Mouse (Mus musculus): ENCODE measurements around the gene Enah. TPM values are rescaled to one million over a fixed set of nuclear protein-coding genes. Genes with fewer than 3 reads are reported as not detected.

Enah gene
- polyA plus RNA-seq, 1 experiment from 2014 or later, result 42.4 TPM

GRCm38 (mm10) chr1:181889670-181890069, 130.1 kb downstream of the Enah start:
- no peak overlapping the region for H3K4me3 ChIP-seq (ENCODE audit: low read depth, low read length)
- WGBS, result 94% methylated on average over 7 of the region's 7 CpGs
- no peaks in the 10 kb centered on the region for H3K9me3 ChIP-seq (ENCODE audit: control insufficient read depth, low read length)
- H3K4me1 ChIP-seq (replicated peaks; ENCODE audit: control insufficient read depth, insufficient read depth, low read length), result peaks cover 2% of the 10 kb centered on the region; the same call in 1 of the 2 replicates
- no peak overlapping the region for H3K9ac ChIP-seq (ENCODE audit: low read length)
- H3K27ac ChIP-seq (ENCODE audit: low read depth, low read length), result no peak overlapping the region
- no peaks in the 10 kb centered on the region for H3K36me3 ChIP-seq (ENCODE audit: control insufficient read depth, insufficient read depth, low read length)
- ATAC-seq (replicated peaks; ENCODE audit: low FRiP score), result no peak
- no peak for DNase-seq (ENCODE audit: low spot score)
- H3K4me2 ChIP-seq (ENCODE audit: low read depth, low read length, severe bottlenecking), result no peak overlapping the region
- no peaks in the 10 kb centered on the region for H3K27me3 ChIP-seq (ENCODE audit: control insufficient read depth, insufficient read depth, low read length)

DNA sequence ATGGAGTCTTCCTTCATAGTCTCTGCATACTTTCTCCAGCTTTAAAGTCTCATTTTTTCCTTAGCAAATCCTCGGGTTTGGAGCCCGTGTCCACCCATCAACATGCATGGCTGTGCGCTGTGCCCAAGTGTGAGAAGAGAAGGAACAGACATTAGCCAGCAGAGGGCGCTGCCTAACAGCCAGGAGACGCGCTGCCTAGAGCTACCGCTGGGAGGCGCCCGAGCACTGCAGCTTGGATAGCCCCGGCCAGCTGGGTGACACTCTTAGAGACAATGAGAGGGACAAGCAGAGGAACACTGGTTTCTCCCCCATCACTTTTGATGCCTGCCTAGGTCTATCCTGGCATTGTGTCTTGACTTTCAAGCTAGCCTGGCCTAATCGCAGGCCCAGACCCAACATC, 131.0 kb downstream of the Enah start:
- H3K4me1 ChIP-seq (replicated peaks; ENCODE audit: control insufficient read depth, insufficient read depth, low read length), result peaks cover under 1% of the 10 kb centered on the region; the same call in 1 of the 2 replicates
- WGBS, result 5% methylated on average over 11 of the region's 11 CpGs
- H3K4me2 ChIP-seq (ENCODE audit: low read depth, low read length, severe bottlenecking), result no peak overlapping the region
- ATAC-seq (replicated peaks; ENCODE audit: low FRiP score) (peak; percentile 81), DNase-seq (ENCODE audit: low spot score) (peak; percentile 94)
- no peak overlapping the region for H3K4me3 ChIP-seq (ENCODE audit: low read depth, low read length)
- no peaks in the 10 kb centered on the region for H3K27me3 ChIP-seq (ENCODE audit: control insufficient read depth, insufficient read depth, low read length)
- no peaks in the 10 kb centered on the region for H3K36me3 ChIP-seq (ENCODE audit: control insufficient read depth, insufficient read depth, low read length)
- H3K27ac ChIP-seq (ENCODE audit: low read depth, low read length), result no peak overlapping the region
- H3K9ac ChIP-seq (ENCODE audit: low read length), result no peak overlapping the region
- no peaks in the 10 kb centered on the region for H3K9me3 ChIP-seq (ENCODE audit: control insufficient read depth, low read length)

- Histone ChIP-seq H3K36me3 (ENCODE audit: control insufficient read depth, insufficient read depth, low read length) (no peaks in the 10 kb centered on the region), H3K4me2 (ENCODE audit: low read depth, low read length, severe bottlenecking) (no peak overlapping the region), H3K27ac (ENCODE audit: low read depth, low read length) (no peak overlapping the region), H3K9ac (ENCODE audit: low read length) (no peak overlapping the region), H3K4me3 (ENCODE audit: low read depth, low read length) (no peak overlapping the region), H3K27me3 (ENCODE audit: control insufficient read depth, insufficient read depth, low read length) (no peaks in the 10 kb centered on the region), H3K9me3 (ENCODE audit: control insufficient read depth, low read length) (no peaks in the 10 kb centered on the region), H3K4me1 (replicated peaks; ENCODE audit: control insufficient read depth, insufficient read depth, low read length) (no peaks in the 10 kb centered on the region)
- ATAC-seq (replicated peaks; ENCODE audit: low FRiP score) (peak; percentile 24; the same call in 1 of the 2 replicates), DNase-seq (ENCODE audit: low spot score) (peak; percentile 70)
- 39% methylated on average over 8 of the region's 8 CpGs for WGBS
Observed at GRCm38 (mm10) chr1:181881532-181881931, 138.3 kb downstream of the Enah start.

DNA sequence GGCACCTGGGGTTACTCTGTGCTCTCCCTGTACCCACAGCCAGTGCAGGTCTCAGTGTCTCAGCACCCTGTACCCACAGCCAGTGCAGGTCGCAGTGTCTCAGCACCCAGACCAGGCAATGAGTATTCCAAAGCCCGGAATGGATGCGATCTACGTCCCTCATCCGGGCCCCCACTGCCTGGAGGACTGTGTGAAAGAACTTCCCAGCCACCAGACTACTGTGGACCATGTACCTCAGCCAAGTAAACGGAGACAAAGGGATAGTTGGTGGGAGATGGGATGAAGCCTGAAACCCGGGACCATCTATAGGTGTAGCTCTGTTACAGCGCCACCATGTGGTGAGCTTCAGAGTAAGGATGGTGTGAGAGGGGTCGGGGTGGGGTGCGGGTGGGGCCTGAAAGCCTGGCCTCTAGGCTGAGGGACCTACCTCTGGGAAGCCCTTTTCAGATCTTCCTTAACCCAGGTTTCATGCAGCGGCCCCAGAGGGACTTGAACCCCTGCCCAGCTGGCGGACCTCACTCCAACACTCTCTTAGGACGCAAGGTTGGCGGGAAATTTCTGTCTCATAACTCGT, 139.0 kb downstream of the Enah start:
- Histone ChIP-seq H3K27me3 (ENCODE audit: control insufficient read depth, insufficient read depth, low read length) (no peaks in the 10 kb centered on the region), H3K9ac (ENCODE audit: low read length) (no peak overlapping the region), H3K4me3 (ENCODE audit: low read depth, low read length) (no peak overlapping the region), H3K4me1 (replicated peaks; ENCODE audit: control insufficient read depth, insufficient read depth, low read length) (no peaks in the 10 kb centered on the region), H3K9me3 (ENCODE audit: control insufficient read depth, low read length) (no peaks in the 10 kb centered on the region), H3K27ac (ENCODE audit: low read depth, low read length) (no peak overlapping the region), H3K4me2 (ENCODE audit: low read depth, low read length, severe bottlenecking) (no peak overlapping the region), H3K36me3 (ENCODE audit: control insufficient read depth, insufficient read depth, low read length) (no peaks in the 10 kb centered on the region)
- ATAC-seq (replicated peaks; ENCODE audit: low FRiP score) (no peak), DNase-seq (ENCODE audit: low spot score) (peak; percentile 57)
- WGBS, result 44% methylated on average over 15 of the region's 15 CpGs

- Histone ChIP-seq H3K9me3 (ENCODE audit: control insufficient read depth, low read length) (no peaks in the 10 kb centered on the region), H3K4me2 (ENCODE audit: low read depth, low read length, severe bottlenecking) (no peak overlapping the region), H3K9ac (ENCODE audit: low read length) (no peak overlapping the region), H3K27me3 (ENCODE audit: control insufficient read depth, insufficient read depth, low read length) (no peaks in the 10 kb centered on the region), H3K36me3 (ENCODE audit: control insufficient read depth, insufficient read depth, low read length) (no peaks in the 10 kb centered on the region), H3K27ac (ENCODE audit: low read depth, low read length) (no peak overlapping the region), H3K4me3 (ENCODE audit: low read depth, low read length) (no peak overlapping the region), H3K4me1 (replicated peaks; ENCODE audit: control insufficient read depth, insufficient read depth, low read length) (no peaks in the 10 kb centered on the region)
- ATAC-seq (replicated peaks; ENCODE audit: low FRiP score) (no peak), DNase-seq (ENCODE audit: low spot score) (peak; percentile 50)
- 70% methylated on average over 5 of the region's 5 CpGs for WGBS
Observed at GRCm38 (mm10) chr1:181878436-181878835, 141.4 kb downstream of the Enah start.

DNA sequence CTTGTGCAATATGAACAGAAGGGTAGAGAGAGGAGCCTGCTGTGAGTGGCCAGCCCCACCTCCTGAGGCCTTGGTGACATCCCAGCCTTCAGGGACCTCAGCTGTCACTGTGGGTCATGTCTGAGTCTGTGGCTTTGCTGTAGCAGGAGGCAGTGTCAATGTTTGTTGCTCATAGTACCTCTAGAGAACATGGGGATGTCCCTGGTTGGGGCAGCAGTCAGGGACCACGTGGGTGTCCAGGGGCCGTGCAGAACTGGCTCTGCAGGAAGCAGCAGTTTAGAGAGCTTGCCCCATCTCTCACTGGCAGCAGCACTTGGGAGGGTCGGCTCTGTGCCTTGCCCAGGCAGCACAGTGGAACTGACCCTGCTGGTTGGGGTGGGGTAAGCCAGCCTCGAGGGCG, 142.7 kb downstream of the Enah start:
- Histone ChIP-seq H3K36me3 (ENCODE audit: control insufficient read depth, insufficient read depth, low read length) (no peaks in the 10 kb centered on the region), H3K4me2 (ENCODE audit: low read depth, low read length, severe bottlenecking) (no peak overlapping the region), H3K27me3 (ENCODE audit: control insufficient read depth, insufficient read depth, low read length) (no peaks in the 10 kb centered on the region), H3K4me3 (ENCODE audit: low read depth, low read length) (no peak overlapping the region), H3K4me1 (replicated peaks; ENCODE audit: control insufficient read depth, insufficient read depth, low read length) (no peaks in the 10 kb centered on the region), H3K27ac (ENCODE audit: low read depth, low read length) (no peak overlapping the region), H3K9me3 (ENCODE audit: control insufficient read depth, low read length) (no peaks in the 10 kb centered on the region), H3K9ac (ENCODE audit: low read length) (no peak overlapping the region)
- DNase-seq (ENCODE audit: low spot score) (no peak), ATAC-seq (replicated peaks; ENCODE audit: low FRiP score) (no peak)
- 62% methylated on average over 5 of the region's 5 CpGs for WGBS

GRCm38 (mm10) chr1:181876656-181877055, 143.1 kb downstream of the Enah start:
- Histone ChIP-seq H3K4me2 (ENCODE audit: low read depth, low read length, severe bottlenecking) (no peak overlapping the region), H3K4me3 (ENCODE audit: low read depth, low read length) (no peak overlapping the region), H3K9ac (ENCODE audit: low read length) (no peak overlapping the region), H3K36me3 (ENCODE audit: control insufficient read depth, insufficient read depth, low read length) (no peaks in the 10 kb centered on the region), H3K27ac (ENCODE audit: low read depth, low read length) (no peak overlapping the region), H3K27me3 (ENCODE audit: control insufficient read depth, insufficient read depth, low read length) (no peaks in the 10 kb centered on the region), H3K4me1 (replicated peaks; ENCODE audit: control insufficient read depth, insufficient read depth, low read length) (no peaks in the 10 kb centered on the region), H3K9me3 (ENCODE audit: control insufficient read depth, low read length) (no peaks in the 10 kb centered on the region)
- no peak for ATAC-seq (replicated peaks; ENCODE audit: low FRiP score)
- WGBS, result 85% methylated on average over 3 of the region's 3 CpGs
- no peak for DNase-seq (ENCODE audit: low spot score)

DNA sequence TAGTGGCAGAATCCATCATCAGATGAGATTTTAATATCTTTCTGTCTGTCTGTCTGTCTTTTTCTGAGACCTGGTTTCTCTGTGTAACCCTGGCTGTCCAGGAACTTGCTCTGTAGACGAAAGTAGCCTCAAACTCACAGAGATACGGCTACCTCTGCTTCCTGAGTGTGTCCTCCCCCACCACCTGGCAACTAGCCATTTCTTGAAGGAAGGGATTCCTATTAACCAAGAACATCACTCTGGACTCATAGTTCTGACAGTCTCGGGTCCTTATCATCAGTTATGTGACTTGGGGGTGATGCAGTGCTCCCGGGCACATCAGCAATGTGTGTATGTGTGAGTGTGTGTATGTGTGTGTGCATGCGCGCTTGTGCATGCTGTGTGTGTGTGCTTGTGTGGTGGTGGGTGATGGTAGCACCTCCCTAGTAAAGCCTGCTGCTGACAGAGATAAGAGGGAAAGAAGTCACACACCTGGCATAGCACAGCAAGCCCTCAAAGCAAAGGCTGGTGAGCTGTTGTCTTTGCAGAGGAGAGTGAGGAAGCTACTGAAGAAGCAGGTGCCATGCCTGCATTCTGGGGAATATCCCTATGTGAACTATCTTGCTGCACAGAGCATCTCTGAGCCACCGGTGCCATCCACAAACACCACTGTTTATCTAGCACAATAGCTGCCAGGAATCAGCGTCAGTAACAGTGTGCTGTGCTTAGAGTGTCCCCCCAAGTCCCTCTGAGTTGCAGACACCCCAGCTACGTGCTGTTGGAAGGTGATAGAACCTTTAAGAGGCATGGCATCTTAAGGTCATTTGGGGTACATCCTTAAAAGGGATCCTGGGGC, 146.5 kb downstream of the Enah start:
- Histone ChIP-seq H3K36me3 (ENCODE audit: control insufficient read depth, insufficient read depth, low read length) (no peaks in the 10 kb centered on the region), H3K9ac (ENCODE audit: low read length) (no peak overlapping the region), H3K4me2 (ENCODE audit: low read depth, low read length, severe bottlenecking) (no peak overlapping the region), H3K4me3 (ENCODE audit: low read depth, low read length) (no peak overlapping the region), H3K9me3 (ENCODE audit: control insufficient read depth, low read length) (no peaks in the 10 kb centered on the region), H3K27ac (ENCODE audit: low read depth, low read length) (no peak overlapping the region), H3K4me1 (replicated peaks; ENCODE audit: control insufficient read depth, insufficient read depth, low read length) (no peaks in the 10 kb centered on the region), H3K27me3 (ENCODE audit: control insufficient read depth, insufficient read depth, low read length) (no peaks in the 10 kb centered on the region)
- DNase-seq (ENCODE audit: low spot score) (no peak), ATAC-seq (replicated peaks; ENCODE audit: low FRiP score) (no peak)
- WGBS, result 85% methylated on average over 9 of the region's 9 CpGs

GRCm38 (mm10) chr1:181872639-181873038, 147.2 kb downstream of the Enah start:
- 74% methylated on average over 3 of the region's 3 CpGs for WGBS
- no peaks in the 10 kb centered on the region for H3K9me3 ChIP-seq (ENCODE audit: control insufficient read depth, low read length)
- no peak overlapping the region for H3K9ac ChIP-seq (ENCODE audit: low read length)
- no peaks in the 10 kb centered on the region for H3K4me1 ChIP-seq (replicated peaks; ENCODE audit: control insufficient read depth, insufficient read depth, low read length)
- no peak overlapping the region for H3K4me3 ChIP-seq (ENCODE audit: low read depth, low read length)
- DNase-seq (ENCODE audit: low spot score) (no peak), ATAC-seq (replicated peaks; ENCODE audit: low FRiP score) (no peak)
- H3K36me3 ChIP-seq (ENCODE audit: control insufficient read depth, insufficient read depth, low read length), result no peaks in the 10 kb centered on the region
- no peak overlapping the region for H3K4me2 ChIP-seq (ENCODE audit: low read depth, low read length, severe bottlenecking)
- H3K27ac ChIP-seq (ENCODE audit: low read depth, low read length), result no peak overlapping the region
- no peaks in the 10 kb centered on the region for H3K27me3 ChIP-seq (ENCODE audit: control insufficient read depth, insufficient read depth, low read length)
